Mouse (Mus musculus) layer of hippocampus, postnatal 36 days (tissue): Measurements from ENCODE around the gene Rhof. TPM values are rescaled to one million over a fixed set of nuclear protein-coding genes. Genes with fewer than 3 reads are reported as not detected.
A peak's percentile ranks its signal among the peaks of the same experiment; 100 is the strongest.

Experiments used
- DNase-seq, 2 experiments: peaks; one replicate each; pipeline ENCODE4 v3.0.0; 2022
- total RNA-seq, 2 experiments: library from RNA; stranded (reverse); gene quantifications; 2 replicates each; pipeline ENCODE4 v1.2.3; 2021

Rhof gene
- total RNA-seq, 2 experiments from 2014 or later, result 43.0 to 48.0 TPM

DNA sequence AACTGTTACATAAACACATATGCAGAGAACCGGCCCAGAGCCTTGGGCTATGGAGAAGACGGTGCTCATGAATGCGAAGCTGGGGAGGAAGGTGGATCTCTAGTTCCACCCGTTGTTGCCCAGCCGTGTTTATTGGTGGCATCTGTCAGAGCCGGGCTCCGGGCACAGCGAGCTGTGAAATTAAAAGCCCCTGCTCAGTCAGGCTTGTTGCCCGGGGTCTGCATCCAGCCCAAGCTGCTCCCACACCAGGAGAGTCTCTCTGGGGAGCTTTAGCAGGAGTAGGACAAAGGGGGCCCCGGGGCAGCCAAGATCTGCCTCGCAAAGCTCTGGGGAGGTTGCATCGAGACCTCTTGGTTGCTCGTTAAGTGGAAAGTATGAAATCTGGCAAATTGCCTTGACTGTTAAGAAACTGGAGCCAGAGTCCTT is 22.2 kb downstream of the Rhof start:
- no peak for DNase-seq

DNA sequence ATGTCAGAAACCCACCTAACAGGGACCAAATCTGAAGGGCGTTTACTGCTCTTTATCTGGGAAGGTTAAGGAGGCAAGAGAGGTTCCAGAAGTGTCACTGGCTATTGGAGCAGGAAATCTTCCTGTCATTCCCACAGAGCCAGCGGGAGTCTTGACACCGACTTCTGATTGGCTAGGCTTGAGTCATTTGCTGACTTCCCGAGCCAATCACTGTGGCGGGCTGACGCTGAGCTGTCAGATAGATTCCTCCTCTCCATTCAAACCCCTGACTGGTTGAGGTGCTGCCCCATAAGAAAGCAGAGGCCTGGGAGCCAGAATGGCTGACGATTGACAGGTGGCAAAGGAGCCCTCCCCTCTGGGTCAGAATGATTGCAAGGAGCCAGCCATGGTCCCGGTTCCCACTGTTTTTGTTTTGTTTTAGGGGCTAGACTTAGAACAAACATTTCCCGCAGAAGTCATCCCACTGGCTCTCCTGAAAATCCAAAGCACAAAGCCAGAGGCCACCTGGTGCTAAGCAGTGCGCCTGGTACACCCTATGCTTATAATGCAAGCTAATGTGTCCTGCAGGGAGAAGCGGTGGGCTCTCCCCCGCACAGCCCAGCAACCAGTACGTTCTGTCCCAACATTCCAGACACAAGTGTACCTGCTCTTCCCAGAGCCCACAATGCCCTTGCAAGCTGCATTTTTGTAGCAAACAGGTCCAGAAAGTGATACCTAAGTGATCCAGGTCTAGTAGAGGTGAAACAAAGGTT is 22.9 kb downstream of the Rhof start:
- peak; percentile 39 to 60 for DNase-seq

DNA sequence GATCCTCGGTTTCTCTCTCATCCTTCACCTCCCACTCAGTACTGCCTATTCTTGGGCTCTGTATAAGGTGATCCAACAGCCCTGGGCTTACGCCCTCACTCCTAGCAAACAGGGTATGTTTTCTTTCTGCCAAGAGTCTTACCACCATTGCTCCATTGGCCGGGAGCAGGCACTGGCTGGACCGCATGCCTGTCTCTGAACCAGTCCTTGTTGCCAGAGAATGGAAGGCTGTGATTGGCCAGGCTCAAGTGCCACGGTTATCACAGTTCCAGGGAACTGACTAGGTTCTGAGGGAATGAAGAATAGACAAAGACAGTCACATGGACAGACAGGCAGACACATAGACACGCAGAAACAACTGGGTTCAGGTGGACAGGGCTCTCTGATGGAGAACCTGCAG is 27.7 kb downstream of the Rhof start:
- no peak for DNase-seq

DNA sequence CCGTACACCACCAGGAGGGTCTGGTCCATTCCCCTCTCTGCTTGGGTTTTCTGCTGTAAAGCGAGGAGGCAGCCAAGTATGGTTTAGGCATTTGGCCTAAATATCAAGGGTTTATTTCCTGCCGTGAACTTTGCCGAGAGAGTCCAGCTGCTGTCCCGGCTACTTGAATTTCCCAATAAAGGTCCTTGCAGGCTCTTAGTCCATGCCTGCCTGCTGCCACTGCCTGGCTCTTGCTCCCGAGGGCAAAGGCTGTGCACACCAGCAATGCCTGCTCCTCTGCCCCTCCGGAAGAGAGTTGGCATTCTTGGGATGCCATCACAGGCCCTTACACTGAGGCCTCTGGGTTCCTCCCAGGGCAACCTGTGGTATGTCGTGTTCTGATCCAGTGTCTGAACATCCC is 28.9 kb downstream of the Rhof start:
- no peak for DNase-seq

DNA sequence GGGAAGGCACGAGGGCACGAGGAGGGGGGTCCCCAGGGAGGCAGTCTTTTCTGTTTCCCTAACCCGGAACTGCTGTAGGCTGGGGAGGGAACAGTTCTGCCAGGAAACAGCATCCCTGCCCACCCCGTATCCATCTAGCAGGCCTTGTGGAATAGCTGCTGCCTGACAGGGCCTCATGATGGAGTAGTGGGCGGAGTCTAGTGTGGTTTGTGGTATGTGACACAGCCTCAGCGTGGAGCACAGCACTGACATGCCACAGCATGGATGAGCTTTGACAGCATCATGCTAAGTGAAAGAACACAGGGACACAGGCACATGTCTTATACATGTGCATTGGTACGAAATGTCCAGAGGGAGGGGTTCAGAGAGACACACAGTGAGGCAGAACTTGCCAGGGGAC is 30.1 kb downstream of the Rhof start:
- DNase-seq, result no peak

DNA sequence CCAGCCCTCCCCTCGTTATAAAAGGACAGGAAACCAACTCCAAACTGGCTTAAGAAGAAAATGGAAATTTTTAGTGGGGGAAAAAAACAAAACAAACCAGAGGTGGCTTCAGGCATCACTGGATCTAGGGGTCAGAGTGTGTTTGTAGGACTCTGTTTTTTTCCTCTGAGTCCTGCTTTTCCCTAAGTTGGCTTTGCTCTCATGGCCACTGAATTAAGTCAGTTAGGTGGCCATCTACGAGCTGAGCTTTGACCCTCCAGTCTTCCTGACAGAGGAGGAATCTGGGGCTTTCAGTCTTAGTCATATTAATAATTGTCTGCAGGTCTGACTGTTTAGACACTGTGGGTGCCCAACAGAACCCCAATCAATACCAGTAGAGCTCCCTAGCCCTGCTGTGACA is 34.0 kb downstream of the Rhof start:
- no peak for DNase-seq

DNA sequence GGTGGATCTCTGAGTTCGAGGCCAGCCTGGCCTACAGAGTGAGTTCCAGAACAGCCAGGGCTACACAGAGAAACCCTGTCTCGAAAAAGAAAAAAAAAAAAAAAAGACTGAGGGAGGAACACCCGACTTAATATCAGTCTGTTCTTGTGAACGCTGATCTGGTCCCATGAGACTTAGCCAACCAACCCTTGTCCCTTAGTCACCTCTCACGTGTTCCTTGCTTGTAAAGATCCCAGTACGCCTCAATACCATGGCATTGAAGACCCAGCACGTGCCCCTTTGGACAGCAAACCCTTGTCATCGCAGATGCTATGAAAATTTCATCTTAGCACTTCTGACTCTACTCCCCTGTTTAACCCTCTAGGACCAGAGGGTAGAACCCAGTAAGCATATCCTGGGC is 36.2 kb downstream of the Rhof start:
- DNase-seq, result no peak

DNA sequence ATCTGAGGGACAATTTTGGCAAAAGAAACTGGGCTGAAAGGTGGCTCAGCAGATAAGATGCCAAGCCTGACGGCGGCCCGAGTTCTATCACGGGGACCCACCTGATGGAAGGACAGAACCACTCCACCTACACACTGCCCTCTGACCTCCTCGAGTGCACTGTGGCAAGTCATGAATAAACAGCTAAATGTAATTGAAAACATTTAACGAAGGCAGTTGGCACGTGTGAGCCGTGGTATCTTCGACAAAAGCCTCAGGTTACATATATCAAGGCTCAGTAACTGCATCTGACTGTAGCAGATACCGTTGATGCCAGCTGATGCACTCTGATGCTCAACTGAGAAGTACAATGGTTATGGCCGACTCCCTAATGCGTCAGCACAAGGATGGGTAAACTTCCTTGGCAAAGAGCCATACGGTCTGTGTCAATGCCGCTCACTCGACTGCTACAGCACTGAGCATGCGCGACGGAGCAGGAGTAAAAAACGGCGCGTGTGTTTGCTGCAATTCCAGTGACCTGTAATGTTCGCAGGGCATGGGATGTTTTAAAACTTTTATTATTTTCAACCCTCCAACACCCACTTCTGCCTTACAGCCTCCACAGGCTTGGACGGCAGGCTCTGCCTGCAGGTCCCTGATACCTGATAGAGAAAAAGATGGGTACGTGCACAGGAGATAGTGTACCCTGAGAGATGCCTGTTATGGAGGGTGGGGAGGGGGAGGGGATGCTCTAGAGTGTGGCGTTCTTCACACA is 38.1 kb downstream of the Rhof start:
- no peak for DNase-seq

DNA sequence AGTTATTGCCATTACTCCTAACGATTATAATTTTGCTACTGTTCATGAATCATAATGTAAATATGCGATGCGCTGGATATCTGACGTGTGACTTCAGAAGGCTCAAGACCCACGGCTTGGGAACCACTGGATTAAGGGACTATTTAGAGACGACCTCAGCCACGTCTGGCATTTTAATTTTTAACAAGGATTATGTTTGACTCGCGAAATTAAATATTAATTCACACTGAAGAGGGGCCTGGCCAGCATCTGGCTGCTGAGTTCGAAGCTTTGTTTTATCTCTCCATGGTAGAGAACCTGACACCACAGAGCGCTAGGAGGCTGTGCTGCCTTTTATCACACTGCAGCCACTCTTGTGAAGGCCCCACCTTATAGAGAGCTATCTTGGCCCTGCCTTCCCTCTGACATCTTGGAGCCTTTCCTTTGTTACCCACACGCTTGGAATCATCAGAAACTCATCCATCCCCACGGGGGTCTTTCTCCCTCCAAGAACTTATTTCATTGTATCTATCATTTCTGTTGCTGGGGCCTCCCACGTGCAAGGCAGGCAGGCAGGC is 39.3 kb downstream of the Rhof start:
- DNase-seq, result no peak

DNA sequence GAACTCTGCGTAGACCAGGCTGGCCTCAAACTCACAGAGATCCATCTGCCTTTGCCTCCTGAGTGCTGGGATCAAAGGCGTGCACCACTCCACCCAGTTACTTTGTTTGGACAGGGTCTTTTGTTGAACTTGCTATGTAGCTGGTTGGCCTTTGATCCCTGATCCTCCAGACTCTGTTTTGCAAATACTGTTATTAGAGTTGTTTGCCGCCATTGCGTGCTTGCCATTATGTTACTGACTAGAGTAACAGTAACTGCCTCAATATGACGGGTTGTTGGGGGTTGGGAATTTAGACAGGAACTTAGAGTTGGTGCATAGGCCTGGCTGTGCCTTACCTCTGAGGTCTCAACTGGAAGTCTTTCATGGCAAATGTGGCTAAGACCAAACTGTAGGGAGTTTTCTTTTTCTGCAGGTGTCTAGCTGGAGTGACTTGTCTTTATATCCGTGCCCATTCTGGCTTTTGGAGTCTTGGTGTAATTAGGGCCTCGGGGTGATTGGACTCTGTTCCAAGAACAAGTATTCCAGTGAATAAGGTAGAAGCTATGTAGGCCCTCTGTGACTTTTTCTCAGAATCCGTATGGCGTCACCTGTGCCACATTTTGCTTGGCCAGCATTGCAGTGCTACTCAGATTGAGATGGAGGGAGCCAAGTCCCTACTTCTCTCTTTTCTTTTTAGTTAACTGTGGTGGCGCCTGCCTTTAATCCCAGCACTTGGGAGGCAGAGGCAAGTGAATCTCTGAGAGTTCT is 41.8 kb downstream of the Rhof start:
- no peak for DNase-seq

DNA sequence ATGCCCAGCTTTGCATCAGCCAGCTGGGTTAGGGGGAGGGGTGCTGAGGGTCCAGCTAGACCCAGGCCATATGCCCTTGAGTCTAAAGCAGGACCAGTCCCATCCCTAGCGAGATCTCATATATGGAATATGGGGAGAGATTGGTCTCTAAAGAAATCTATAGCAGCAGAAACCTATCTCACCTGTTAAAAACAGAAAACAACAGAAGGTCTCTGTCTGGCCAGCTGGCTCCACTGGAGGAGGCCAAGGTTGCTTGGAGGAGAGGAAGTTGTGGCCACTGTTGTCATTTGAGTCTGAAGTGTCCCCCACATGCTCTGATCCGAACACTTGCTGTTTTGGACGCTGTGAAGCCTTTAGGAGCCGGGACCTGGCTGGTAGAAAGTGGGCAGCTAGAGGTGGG is 43.7 kb downstream of the Rhof start:
- DNase-seq, result no peak

DNA sequence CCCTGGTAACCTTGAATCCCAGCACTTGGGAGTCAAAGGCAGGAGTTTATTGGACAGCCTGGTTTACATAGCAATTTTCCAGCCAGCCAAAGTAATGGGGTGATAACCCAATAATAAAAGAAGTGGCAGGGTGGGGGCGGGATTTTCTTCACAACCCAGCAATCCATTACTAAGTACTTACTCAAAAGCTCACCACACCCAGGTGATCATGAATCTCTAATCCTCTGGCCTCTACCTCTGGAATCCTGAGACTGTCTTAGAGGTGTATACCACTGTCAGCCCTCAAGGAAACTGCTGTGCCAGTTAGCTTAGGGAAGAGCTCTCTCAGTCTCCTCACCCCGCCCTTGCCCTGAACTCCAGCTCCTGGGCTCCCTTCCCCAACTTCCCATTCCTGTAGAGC is 46.0 kb downstream of the Rhof start:
- DNase-seq, result no peak

DNA sequence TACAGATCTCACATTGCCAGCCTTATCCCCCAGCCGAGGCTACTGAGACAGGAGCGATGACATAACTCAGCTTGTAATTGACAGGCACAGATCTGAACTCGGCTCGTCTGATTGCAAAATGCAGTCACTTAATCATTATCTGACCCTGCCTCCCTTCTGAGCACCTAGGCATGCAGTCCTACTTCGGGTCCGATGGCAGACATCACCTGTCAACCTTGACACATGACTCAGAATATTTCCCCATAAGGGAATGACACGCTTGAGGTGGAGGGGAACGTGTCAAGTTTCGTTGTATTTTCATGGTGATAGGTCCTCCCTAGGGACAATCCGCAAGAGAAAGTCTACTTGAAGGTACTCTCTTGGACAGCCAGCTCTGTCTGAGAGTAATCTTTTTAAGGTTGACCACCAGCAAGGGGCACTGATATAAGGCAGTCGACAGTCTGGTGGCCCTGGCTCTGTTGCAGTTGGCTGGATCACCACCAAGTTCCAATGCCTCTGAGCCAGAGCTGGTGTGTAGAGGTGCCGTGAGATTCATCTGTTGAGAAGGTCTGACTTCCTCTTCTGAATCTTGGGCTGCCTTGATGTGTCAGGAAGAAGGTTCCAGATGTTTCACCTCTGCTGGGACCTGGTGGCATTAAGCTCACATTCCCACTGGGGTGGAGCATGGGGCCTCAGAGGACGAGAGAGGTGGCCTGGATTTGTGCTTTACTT is 49.0 kb downstream of the Rhof start:
- no peak for DNase-seq

DNA sequence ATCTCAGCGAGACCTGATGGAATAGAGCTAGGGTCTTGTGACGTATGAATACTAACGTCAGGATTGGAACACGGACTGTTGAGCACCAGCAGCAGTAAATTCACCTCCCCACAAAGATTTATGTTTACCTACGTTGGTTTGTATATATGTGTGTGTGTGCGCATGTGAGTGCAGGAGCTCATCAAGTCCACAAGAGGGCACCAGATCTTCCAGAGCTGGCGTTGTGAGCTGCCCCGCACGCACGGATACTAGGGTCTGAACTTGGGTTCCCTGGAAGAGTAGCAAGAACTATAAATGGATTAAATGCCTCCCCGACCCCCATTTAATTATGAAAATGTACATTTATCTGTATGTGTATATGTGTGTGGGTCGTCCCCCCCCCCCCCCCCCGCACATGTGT is 52.0 kb downstream of the Rhof start:
- DNase-seq, result no peak

DNA sequence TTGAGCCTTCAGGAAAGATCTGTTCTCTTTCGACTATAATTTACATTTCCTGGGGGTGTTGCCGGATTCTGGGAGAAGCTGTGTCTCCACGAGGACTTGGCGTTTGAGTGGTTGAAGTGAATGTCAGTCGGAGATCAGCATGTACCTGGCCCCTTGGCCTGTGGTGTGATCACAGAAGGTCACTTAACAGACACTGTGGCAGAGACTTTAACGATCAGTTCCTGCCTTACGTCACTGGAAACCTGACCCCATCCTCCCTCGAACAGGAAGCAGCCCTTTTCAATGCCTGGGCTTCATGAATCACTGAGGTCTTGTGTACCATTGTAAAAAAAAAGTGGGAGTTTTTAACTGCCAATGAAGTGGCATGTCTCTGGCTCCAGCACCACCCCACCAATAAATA is 52.5 kb downstream of the Rhof start:
- DNase-seq, result no peak

DNA sequence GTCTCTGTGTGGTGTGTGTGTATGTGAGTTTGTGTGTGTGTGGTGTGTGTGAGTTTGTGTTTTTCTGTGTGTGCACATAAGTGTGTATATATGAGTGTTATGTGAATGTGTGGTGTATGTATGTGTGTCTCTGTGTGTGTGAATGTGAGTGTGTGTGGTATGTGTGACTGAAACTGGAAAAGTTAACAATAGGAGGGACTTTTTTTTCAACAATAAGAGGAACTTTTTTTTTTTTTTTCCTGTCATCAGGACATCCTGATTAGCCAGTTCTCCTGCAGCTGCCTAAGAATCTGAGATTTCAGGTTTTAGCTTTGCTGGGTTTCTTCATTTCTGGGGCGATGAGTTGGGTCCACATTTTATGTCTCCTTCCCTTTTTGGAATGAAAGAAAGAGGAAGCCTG is 52.9 kb downstream of the Rhof start:
- DNase-seq, result no peak

DNA sequence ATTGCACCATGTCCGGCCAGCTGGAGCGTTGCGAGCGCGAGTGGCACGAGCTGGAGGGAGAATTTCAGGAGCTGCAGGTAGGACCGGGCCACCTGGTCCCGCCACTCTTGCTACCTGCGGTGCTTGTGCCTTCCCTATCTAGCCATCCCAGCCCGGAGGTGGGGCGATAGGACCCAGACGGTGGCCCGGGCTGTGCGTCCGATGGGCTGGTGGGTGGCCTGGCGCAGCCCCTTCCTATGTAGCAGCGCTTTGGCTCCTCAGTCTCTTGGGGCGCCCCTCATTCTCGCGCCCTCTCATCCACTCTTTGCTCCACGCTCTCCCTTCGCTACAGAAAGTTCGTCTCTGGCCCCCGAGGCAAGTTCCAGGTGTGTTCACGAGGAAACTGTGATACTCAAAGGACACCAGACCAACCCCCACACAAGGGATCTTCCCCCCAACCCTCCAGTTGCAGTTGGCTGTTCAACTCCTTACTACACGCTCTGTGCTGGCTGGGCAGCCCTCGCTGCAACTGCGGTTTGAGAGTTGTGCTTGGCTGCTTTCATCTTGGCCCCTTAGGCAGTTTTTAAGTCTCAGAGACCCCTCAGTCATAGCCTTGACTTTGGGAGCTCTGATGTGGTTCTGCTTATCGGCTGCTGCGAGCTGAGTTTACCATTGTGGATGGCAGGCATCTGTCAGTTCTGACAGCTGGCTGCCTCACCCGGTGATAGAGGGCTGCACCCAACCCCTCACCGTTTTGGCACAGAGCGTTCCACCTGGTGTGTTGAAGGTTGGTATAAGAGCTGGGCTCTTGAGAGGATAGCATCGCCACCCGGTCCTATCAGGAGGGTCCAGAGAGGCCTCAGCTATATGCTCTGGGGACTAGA is 55.8 kb downstream of the Rhof start:
- DNase-seq, result no peak

DNA sequence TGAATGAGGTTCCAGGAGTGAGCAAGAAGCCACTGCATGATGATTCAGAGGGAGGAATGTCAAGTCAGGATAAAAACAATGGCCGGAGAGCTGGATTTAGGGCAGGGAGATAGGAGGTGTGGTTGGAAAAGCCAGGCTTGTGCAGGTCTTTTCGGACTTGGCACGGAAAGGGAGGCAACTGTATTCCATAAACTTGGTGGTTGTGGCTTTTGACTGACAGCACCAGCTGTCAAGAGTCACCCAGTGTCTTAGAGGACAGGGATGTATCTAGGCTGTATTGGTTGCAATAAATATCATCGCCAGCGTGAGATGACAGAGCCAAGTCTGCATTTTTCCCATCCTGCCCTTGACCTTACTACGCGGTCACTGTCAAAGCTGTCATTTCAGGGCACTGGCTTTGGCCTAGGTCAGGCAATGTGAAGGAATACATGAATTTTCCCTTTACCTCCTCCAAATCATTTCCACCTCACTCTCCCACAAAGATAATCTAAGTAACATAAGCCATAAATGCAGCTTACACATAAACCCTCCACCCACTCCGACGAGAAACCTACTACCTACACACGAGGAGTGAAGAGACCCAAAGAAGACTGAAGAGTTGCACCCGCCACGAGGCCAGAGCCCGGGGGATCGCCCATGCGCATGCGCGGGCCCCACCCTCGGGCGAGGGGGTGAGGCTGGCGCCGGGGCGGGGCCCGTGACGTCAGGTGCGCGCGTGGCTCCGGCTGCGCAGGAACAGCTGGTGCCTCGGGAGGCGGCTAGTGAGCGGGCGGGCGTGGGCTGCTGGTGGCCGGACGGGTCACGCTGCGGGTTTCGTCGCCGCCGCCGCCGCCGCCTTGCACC is 56.7 kb downstream of the Rhof start:
- DNase-seq, result peak; percentile 93

DNA sequence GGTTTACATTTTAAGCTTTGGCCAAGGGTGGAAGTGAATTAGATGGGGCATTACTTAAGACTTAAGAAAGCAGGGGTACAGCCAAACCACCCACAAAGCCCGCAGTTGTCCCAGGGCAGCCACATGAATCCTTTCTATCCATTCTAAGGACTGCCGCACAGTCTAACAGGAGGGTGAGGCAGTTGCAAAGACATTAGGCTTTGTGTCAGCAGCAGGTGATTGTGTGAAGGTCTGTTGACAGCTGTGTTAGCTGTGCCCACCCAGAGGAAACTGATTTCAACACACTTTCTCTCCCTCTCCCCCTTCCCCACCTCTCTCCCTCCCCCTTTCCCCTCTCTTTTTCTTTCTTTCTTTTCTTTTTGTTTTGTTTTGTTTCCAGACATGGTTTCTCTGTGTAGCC is 63.8 kb downstream of the Rhof start:
- no peak for DNase-seq

DNA sequence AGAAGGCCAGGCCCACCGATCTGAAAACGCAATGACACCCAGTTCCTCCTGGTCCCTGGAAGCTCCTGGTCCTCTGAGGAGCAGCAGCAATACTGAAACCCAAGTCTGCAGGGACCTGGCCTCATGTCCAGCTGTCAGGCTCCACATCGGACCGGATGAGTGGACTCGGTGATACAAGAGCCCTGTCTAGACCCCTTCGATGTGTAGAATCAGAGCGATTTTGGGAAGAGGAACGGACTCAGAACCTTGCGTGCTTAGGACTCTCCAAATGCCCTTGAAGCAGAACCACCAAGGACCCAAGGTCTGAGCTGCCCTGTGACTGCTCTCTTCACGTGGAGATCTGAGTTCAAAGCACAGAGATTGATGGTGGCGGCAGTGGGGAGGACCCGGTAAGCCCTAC is 64.4 kb downstream of the Rhof start, which contains the start of gene Tmem120b:
Gene Tmem120b, plus strand, starts transcription at position 301 of the 400 bp plus-strand sequence.
- DNase-seq, result no peak
